Mouse (Mus musculus) urinary bladder, adult 18-20 months (tissue): ENCODE data around the gene Ep300.
"Not testable (repeated sequence)": the region's sequence is repeated elsewhere in the genome, so short reads cannot be mapped to it uniquely, and the experiment has no call there.

Source experiments
- DNase-seq, 2 experiments: peaks; one replicate each; pipeline ENCODE4 v3.0.0; 2022; ENCODE audit warnings: low spot score in 2 of 2, mixed read lengths in 2 of 2

Ep300 gene

GRCm38 (mm10) chr15:81594146-81594696, 9.1 kb downstream of the Ep300 start:
- no peak for DNase-seq

GRCm38 (mm10) chr15:81598742-81599141, 13.6 kb downstream of the Ep300 start:
- DNase-seq: not testable (repeated sequence)

- DNase-seq: no peak
Measured at GRCm38 (mm10) chr15:81605241-81605640, 20.1 kb downstream of the Ep300 start.

DNA sequence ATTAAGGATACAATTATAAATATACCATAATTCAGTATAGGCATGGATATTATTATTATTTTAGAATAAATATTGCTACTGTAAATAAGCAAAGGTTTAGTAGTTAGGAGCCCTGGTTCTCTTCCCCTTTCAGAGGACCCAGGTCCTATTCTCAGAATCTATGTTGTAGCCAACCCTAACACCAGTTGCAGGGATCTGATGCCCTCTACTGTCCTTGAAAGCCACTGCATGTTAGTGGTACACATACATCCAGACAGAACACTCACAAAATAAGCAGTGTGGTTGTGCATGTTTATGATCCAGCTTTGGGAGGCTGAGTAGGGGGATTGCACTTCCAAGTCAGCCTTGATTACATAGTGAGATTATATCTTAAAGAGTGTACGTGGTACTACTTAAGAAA, 21.5 kb downstream of the Ep300 start:
- DNase-seq: no peak

- DNase-seq: no peak
Measured at GRCm38 (mm10) chr15:81649516-81650455, 64.6 kb downstream of the Ep300 start.

GRCm38 (mm10) chr15:81650636-81651035, 65.5 kb downstream of the Ep300 start:
- no peak for DNase-seq

DNA sequence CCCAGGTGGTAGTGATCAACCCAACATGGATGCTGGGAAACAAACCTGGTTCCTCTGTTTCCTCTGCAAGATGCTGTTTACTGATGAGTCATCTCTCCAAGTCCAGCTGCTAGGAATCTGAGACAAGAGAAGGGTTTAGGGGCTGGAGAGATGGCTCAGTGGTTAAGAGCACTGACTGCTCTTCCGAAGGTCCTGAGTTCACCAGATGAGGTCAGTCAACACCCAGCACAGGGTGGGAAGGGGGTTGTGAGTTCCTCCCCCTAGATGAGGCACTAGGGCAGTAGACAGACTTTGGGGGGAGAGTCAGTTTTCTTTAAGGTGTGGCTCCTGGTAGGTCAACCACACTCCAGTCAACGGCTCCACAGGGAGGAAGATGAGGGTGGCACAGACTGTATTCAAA, 76.5 kb downstream of the Ep300 start:
- no peak for DNase-seq

GRCm38 (mm10) chr15:81663281-81663680, 78.1 kb downstream of the Ep300 start:
- no peak for DNase-seq

- DNase-seq: peak; percentile 71 to 88
Measured at GRCm38 (mm10) chr15:81663697-81664561, 78.8 kb downstream of the Ep300 start, which contains the start of gene L3mbtl2. Gene L3mbtl2, plus strand, starts transcription at chr15:81663889.

DNA sequence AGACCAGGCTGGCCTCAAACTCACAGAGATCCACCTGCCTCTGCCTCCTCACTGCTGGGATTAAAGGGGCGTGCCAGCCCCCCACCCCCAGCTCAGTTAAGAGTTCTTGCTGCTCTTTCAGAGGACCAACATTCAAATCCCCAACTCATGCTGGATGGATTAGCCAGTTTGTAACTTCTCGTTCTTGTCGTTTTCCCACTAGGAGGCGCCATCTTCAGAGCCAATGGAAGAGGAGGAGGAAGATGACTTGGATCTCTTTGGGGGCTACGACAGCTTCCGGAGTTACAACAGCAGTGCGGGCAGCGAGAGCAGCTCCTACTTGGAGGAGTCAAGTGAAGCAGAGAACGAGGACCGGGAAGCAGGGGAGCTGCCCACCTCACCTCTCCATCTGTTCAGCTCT, 81.8 kb downstream of the Ep300 start:
- no peak for DNase-seq

DNA sequence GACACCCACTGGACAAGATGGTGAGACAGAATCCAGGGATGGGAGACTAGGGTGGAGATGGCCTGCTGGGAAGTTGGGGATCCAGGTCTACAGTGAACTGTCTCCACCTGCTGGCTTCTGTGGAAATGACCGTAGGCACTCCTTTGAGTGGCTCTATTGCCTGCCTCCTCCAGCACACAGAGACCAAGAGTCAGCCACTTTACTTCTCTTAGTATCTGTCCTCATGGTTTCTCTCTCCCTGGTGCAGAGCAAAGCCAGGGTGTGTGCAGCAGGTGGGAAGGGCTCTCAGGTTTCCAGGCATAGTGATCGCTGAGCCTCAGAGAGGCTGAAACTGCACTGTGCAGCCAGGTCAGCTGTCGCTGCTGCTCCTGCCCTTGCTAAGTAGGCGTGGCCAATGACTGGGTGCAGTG, 85.1 kb downstream of the Ep300 start:
- peak in 1 of 2 experiments; percentile 30 for DNase-seq

DNA sequence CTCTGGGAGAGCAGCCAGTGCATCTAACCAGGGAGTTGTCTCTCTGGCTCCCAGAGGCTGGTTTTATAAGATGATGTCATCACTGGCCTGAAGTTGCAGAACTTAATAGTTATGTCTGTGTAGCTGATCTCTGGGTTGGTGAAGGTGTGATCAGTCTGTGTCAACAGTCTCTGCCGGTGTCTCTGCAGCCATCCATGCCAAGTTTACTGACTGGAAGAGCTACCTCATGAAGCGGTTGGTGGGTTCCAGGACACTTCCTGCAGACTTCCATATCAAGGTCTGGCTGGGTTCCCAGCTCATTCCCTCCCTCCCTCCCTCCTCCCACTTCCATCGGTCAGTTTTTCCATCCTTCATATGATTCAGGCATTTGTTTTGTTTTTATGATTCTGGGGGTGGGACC, 91.5 kb downstream of the Ep300 start:
- no peak for DNase-seq

- DNase-seq: no peak
Measured at GRCm38 (mm10) chr15:81680301-81680805, 95.2 kb downstream of the Ep300 start.

GRCm38 (mm10) chr15:81693366-81693966, 108.3 kb downstream of the Ep300 start:
- no peak for DNase-seq

DNA sequence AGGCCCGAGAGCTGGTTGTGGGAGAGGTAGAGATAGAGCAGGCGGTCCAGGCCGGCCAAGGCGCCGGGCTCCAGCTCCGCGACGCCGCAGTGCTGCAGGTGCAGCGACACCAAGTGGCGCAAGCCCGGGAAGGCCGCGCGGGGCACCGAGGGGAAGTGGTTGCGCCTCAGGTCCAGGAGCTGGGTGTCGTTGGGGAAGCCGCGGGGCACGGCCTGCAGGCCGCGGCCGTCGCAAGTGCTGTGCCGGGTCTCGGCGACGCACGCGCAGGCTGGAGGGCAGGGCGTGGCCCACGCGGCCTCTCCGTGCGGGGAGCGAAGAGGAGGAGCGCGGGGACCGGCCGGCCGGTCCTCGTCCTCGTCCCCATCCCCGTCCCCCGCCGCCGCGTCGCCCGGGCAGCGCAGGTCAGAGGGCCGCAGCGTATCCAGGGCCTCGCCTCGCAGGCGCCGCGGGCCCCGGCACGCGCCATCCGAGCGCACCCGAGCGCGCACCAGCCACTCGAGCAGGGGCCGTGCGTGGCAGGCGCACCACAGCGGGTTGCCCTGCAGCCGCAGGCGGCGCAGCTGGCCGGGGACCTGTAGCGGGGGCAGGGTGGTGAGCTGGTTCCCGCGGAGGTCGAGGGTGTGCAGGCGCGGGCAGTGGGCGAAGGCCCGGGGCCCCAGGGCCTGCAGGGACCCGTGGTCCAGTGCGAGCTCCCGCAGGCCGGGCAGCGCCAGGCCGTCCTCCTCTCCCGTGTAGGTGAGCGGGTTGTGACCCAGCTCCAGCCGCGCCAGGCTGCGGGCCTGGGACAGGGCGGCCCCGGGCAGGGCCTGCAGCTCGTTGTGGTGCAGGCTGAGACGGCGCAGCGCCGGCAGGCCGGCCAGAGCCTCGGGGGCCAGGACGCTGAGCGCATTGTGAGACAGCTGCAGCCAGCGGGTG, 109.1 kb downstream of the Ep300 start:
- DNase-seq: peak; percentile 78 to 84

DNA sequence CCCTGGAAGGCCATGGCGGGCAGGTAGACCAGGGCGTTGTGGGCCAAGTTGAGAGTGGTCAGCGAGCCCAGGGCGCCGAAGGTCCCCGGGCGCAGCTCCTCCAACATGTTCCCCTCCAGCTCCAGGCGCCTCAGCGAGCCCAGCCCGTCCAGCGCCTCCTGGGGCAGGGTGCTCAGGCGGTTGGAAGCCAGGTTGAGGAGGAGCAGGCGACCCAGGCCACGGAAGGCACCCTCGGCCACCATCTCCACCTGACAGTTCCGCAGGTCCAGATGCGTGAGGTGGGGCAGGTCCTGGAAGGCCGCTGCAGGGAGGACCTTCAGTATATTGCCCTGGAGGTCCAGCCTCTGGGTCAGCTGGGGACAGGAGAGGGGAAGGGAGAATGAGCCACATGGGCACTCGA, 109.7 kb downstream of the Ep300 start:
- no peak for DNase-seq

DNA sequence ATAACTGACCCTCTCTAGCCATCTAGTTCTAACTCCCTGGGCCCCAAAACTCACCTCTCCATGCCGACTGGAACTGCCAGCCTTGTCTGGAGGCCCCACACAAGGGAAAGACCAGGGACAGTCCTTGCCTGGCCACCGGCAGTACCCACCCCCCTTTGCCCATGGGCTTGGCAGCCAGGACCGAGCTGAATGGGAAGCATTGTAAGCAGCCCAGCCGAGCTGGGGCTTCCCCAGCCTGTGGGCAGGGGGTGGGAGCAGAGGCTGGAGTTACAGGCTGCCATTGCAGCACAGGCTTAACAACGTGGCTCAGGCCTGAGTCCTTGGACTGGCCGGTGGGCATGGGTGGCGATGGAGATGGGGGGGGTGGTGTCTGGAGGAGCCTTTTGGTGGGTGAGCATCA, 112.0 kb downstream of the Ep300 start, which contains the start of gene Chadl:
Chadl (minus strand) TSS at position 113 of the 400 bp plus-strand sequence.
- DNase-seq: no peak

DNA sequence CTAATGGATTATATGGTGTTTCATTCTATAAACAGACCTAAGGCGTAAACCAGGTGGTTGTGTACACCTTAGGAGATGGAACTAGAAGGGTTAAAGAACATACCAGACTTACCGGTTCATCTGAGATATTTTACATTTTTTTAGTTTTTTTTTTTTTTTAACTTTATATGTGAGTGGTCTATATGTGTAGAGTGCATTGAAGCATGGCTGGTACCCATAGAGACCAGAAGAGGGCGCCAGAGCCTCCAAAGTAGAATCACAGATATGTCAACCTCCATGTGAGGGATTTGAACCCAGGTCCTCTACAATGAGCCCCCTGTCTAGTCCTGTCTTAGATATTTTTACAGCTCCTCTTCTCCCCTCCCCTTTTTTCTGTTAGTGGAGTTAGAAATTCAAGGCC, 112.7 kb downstream of the Ep300 start:
- no peak for DNase-seq

DNA sequence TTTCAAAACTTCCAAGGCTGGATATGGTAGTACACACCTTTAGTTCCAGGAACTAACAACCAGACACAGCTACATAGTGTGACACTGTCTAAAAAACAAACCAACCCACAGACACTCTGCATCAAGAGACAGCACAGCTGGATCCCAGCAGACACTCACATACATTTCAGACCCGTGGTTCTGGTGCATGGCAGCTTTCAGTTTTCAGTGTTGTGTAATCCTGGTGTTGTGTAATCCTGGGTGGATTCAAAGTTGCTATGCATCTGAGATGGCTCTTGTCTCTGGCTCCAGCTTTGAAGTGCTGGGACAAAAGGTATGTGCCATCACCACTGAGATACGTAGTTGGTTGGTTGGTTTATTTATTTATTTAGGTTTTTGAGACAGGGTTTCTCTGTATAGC, 113.4 kb downstream of the Ep300 start:
- DNase-seq: no peak

DNA sequence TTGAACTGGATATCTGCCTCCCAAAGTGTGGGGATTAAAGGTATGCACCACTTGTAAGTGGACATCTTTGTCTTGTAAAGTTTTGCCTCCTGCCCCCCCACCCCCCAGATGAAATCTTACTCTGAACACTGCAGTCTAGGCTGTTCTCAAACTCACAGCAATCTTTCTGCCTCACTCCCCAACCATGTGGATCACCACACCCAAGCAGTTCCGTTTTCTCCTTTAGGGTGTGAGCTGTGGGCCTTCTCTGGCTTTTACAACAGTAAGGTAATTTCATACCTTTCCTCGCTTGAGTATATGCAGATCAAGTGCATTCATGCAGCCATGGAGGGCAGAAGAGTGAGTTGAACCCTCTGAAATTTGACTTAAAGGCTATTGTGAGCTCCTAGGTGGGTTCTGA, 115.0 kb downstream of the Ep300 start:
- DNase-seq: no peak
